Comparison of ENCODE assay signal across 8 mouse cellular contexts in the genomic region with DNA sequence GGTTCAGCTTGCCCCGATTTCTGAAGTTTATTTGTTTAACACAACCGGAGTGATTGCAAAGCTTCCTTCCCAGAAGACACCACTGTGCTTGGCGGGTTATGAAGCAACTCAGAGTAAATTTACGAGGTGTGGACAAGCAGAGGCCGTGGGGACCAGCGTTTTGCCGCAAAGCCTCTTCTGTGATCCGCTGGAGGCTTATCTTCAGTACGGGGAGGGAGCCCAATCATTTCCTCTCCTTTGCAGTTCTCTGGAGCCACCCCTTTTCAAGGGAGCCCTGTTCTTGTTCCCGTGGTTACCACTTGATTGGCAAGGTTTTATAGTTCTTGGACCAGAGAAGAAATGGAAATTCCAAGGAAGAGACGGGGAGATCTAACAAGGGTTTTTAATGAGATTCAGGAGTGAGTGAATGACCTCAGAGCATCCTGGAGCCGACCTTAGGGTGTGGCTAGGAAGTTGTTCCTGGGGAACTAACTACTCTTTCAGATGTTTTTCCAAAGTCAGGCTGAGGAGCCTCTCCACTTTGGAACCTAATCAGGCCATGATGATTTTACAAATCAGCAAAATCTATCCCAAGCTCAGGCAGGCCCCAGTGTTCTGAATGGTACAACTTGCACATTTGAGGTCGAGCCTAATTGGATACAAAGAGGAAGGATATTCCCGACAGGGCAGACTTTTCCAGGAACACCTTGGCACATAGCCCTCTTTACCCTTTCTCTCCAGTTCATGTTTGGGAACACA. TPM values are rescaled to one million over a fixed set of nuclear protein-coding genes. Genes with fewer than 3 reads are reported as not detected.
DNase-seq lines count a peak whose midpoint lies in the region; ATAC-seq and TF ChIP-seq lines count a peak whose summit lies in the region.
"Had no signal": no experiment of that assay in that cellular context is flagged by ENCODE, and none has a peak within 500 bp of the region (broad histone marks: within the 10 kb centered on the region; RNA-seq: fewer than 3 reads in every experiment).

No protein-coding gene starts in this region.

- 8% methylated on average over 14 of the region's 14 CpGs for WGBS in kidney, postnatal 0 days
- 21% methylated on average over 14 of the region's 14 CpGs for WGBS in midbrain, embryonic 15.5 days

- no peak overlapping the region for H3K27ac ChIP-seq in kidney, postnatal 0 days
- 0 out of 2 replicates have a peak overlapping the region, but pooled peaks have one; percentile 17 for H3K27ac ChIP-seq in midbrain, embryonic 15.5 days
- H3K27ac ChIP-seq: stomach, embryonic 15.5 days had no signal

- H3K9ac ChIP-seq in kidney, postnatal 0 days (ENCODE audit: low read depth, low read length) = no peak overlapping the region
- no peak overlapping the region for H3K9ac ChIP-seq in midbrain, embryonic 15.5 days
- H3K9ac ChIP-seq: stomach, embryonic 15.5 days had no signal

- H3K36me3 ChIP-seq in E14TG2a.4 (ENCODE audit: insufficient read depth, low read length) = no peaks in the 10 kb centered on the region
- no peaks in the 10 kb centered on the region for H3K36me3 ChIP-seq in kidney, postnatal 0 days (ENCODE audit: insufficient read depth, low read length)
- no peaks in the 10 kb centered on the region for H3K36me3 ChIP-seq in midbrain, embryonic 15.5 days (replicated peaks)
- H3K36me3 ChIP-seq: stomach, embryonic 15.5 days had no signal

- peak; percentile 49 for DNase-seq in MEL-GATA-1-ER (ENCODE audit: extremely low read depth, low read depth)
- DNase-seq in gastrocnemius, postnatal 36 days = peak; percentile 74 to 75
- peak; percentile 86 for DNase-seq in kidney, postnatal 0 days (ENCODE audit: low spot score)
- no peak for DNase-seq in cerebellum, postnatal 36 days
- DNase-seq in frontal cortex, postnatal 36 days (ENCODE audit: low spot score in 2 of 2) = no peak

- H3K4me1 ChIP-seq in E14TG2a.4 (replicated peaks; ENCODE audit: low read depth, low read length) = peaks cover 31% of the 10 kb centered on the region
- peaks cover 5% of the 10 kb centered on the region; the same call in 1 of the 2 replicates for H3K4me1 ChIP-seq in kidney, postnatal 0 days (replicated peaks; ENCODE audit: insufficient read depth, low read length)
- H3K4me1 ChIP-seq in midbrain, embryonic 15.5 days = no peaks in the 10 kb centered on the region

- H3K27me3 ChIP-seq in E14TG2a.4 (ENCODE audit: insufficient read depth, low read length) = peaks cover 12% of the 10 kb centered on the region; the same call in 1 of the 2 replicates
- H3K27me3 ChIP-seq in kidney, postnatal 0 days (ENCODE audit: insufficient read depth, low read length) = no peaks in the 10 kb centered on the region
- H3K27me3 ChIP-seq in midbrain, embryonic 15.5 days (replicated peaks) = no peaks in the 10 kb centered on the region
- H3K27me3 ChIP-seq: stomach, embryonic 15.5 days had no signal

- intact Hi-C loops in gastrocnemius, postnatal 36 days (cut with DNase I) = no loop called here

- no peak overlapping the region for H3K4me2 ChIP-seq in kidney, postnatal 0 days (ENCODE audit: low read length)
- H3K4me2 ChIP-seq in midbrain, embryonic 15.5 days = 0 out of 2 replicates have a peak overlapping the region, but pooled peaks have one; percentile 7
- H3K4me2 ChIP-seq: stomach, embryonic 15.5 days had no signal

- TF ChIP-seq CTCF in E14TG2a.4 (conservative IDR thresholded peaks at IDR 0.05; ENCODE audit: low read length) = no peak
- no peak for TF ChIP-seq CTCF in kidney, postnatal 0 days (IDR thresholded peaks at IDR 0.05; ENCODE audit: low read depth)

- H3K4me3 ChIP-seq in E14TG2a.4 (replicated peaks; ENCODE audit: low read length) = peak overlapping the region; percentile 37
- no peak overlapping the region for H3K4me3 ChIP-seq in kidney, postnatal 0 days (replicated peaks; ENCODE audit: low read depth, low read length)
- no peak overlapping the region for H3K4me3 ChIP-seq in midbrain, embryonic 15.5 days
- H3K4me3 ChIP-seq: stomach, embryonic 15.5 days had no signal

- H3K9me3 ChIP-seq in E14TG2a.4 (ENCODE audit: low read length) = no peaks in the 10 kb centered on the region
- H3K9me3 ChIP-seq in kidney, postnatal 0 days (replicated peaks; ENCODE audit: low read length) = no peaks in the 10 kb centered on the region
- H3K9me3 ChIP-seq in midbrain, embryonic 15.5 days = no peaks in the 10 kb centered on the region
- H3K9me3 ChIP-seq: stomach, embryonic 15.5 days had no signal

- ATAC-seq in kidney, postnatal 0 days (replicated peaks; ENCODE audit: low FRiP score, low read depth) = peak; percentile 33; the same call in 1 of the 2 replicates
- no peak for ATAC-seq in midbrain, embryonic 15.5 days (replicated peaks)

RNA-seq across cellular contexts. Expression of gene Map3k14, which starts 25.0 kb away (rescaled TPM):
- 1 to 10 TPM; 1.9 to 2.6 TPM for total RNA-seq in gastrocnemius, postnatal 36 days (2021)
- 3.2 and 3.8 TPM in 2 replicates for polyA plus RNA-seq in kidney, postnatal 0 days (2015; fragmentation: Nextera tagmentation; extraction: Ambion mirVana)
- 3.9 and 5.0 TPM in 2 replicates for polyA plus RNA-seq in midbrain, embryonic 15.5 days (2015; fragmentation: Nextera tagmentation; extraction: Ambion mirVana)

Comparison
In these comparisons a context has a peak if more than half of its experiments do, and no peak if none do; other contexts are left out.
1. DNase-seq: peak in MEL-GATA-1-ER (single experiment), gastrocnemius, postnatal 36 days (2 of 2) and kidney, postnatal 0 days (single experiment); none in cerebellum, postnatal 36 days (0 of 2) and frontal cortex, postnatal 36 days (0 of 2).